Mouse (Mus musculus): ENCODE results near the gene Ppp1r36. TPM values are rescaled to one million over a fixed set of nuclear protein-coding genes. Genes with fewer than 3 reads are reported as not detected.
A peak's percentile ranks its signal among the peaks of the same experiment; 100 is the strongest.

Ppp1r36 gene
- total and polyA plus RNA-seq, 3 experiments, result not detected

DNA sequence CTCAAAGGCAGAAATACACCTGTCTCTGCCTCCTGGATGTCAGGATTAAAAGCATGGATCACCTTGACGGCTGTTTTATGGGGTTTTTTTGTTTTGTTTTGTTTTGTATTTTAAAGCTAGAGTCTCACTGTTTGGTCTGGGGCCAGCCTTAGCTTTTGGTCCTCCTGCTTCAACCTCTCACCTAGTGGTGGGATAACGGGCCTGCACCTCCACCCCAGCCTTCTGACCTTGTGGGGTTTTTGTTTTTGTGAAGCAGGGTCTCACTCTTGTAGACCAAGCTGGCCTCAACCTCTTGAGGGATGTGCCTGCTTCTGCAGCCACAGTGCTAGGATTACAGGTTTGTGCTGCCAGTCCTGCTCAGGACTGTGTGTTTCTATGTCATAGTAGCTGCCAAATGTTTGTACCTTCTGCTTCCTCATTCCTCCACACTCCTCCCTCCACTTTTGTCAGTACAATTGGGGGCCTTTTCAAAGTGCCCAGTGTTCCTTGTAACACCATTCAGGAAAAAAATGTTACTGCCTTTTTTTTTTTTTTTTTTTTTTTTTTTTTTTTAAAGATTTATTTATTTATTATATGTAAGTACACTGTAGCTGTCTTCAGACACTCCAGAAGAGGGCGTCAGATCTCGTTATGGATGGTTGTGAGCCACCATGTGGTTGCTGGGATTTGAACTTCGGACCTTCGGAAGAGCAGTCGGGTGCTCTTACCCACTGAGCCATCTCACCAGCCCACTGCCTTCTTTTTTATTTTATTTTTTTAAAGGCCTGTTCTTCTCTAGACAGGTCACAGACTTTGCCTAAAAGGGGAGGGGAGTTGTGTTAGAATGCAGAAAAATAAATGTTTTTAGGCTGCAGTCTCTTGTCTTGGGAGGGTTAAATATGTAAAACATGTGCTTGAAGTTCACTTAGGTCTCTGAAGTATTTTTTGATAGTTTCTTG is 44.2 kb upstream of the Ppp1r36 start (continued):
- TF ChIP-seq E2F4 (IDR thresholded peaks at IDR 0.05; ENCODE audit: insufficient replicate concordance, low read depth, low read length) (no peak), MEF2A (IDR thresholded peaks at IDR 0.05; ENCODE audit: borderline replicate concordance, low read depth, low read length) (no peak), ELF1 (IDR thresholded peaks at IDR 0.05; ENCODE audit: low read depth, low read length) (0 out of 2 replicates have a peak, but pooled peaks have one; percentile 4), ZNF384 (IDR thresholded peaks at IDR 0.05; ENCODE audit: low read depth, low read length) (peak; percentile 82)

DNA sequence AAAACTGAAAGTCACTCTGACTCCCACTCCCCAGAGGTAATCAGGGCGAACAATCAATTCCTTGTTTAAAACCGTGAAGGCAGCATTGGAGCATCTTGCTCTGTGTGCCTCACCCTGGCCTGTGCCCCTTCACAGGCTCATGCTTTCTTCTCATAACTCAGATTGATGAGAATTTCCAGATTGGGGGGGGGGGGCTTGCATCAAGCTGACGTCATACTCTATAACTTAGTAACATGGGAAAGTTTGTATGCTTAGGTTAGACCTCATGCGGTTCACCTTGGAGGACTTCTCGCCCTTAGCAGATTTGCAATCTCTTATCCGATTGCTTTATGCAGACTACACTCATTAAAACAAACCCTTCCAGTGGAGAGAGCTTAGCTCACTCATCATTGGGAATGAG is 43.3 kb upstream of the Ppp1r36 start:
- Histone ChIP-seq H3K36me3 (replicated peaks in 1 of 2; ENCODE audit: control insufficient read depth in 1 of 2, insufficient read depth in 1 of 2, low read length in 1 of 2) (peaks cover 0 to 13% of the 10 kb centered on the region in 2 experiments), H3K27ac (ENCODE audit: insufficient read depth, low read depth) (peak overlapping the region; percentile 85), H3K27me3 (replicated peaks) (no peaks in the 10 kb centered on the region), H3K79me2 (replicated peaks; ENCODE audit: control insufficient read depth, extremely low read depth, insufficient read depth, poor library complexity, severe bottlenecking) (peaks cover 68% of the 10 kb centered on the region), H3K9ac (ENCODE audit: insufficient read depth, low read depth) (peak overlapping the region; percentile 61), H3K4me2 (ENCODE audit: insufficient read depth, low read depth, poor library complexity, severe bottlenecking) (peak overlapping the region; percentile 90), H3K4me3 (replicated peaks in 1 of 3; ENCODE audit: low read depth in 2 of 3, low read length in 2 of 3, poor library complexity in 1 of 3) (peak overlapping the region in 1 of 3 experiments; percentile 19), H3K9me3 (replicated peaks; ENCODE audit: low read length) (peaks cover 3% of the 10 kb centered on the region), H3K4me1 (ENCODE audit: control insufficient read depth in 1 of 2, insufficient read depth in 2 of 2) (peaks cover 5 to 53% of the 10 kb centered on the region in 2 experiments; a peak in 3 of 4 replicates)
- 0 out of 2 replicates have a peak, but pooled peaks have one; percentile 55 for TF ChIP-seq MEF2A (IDR thresholded peaks at IDR 0.05; ENCODE audit: borderline replicate concordance, low read depth, low read length)
- TF ChIP-seq RCOR1 (conservative IDR thresholded peaks at IDR 0.05; ENCODE audit: low read depth, low read length), result no peak
- TF ChIP-seq IRF4 (IDR thresholded peaks at IDR 0.05; ENCODE audit: low read depth, low read length), result peak; percentile 75
- TF ChIP-seq USF1 (IDR thresholded peaks at IDR 0.05; ENCODE audit: low read depth, low read length), result no peak
- TF ChIP-seq HCFC1 (IDR thresholded peaks at IDR 0.05; ENCODE audit: low read depth, low read length), result no peak
- no peak for TF ChIP-seq E2F4 (IDR thresholded peaks at IDR 0.05; ENCODE audit: insufficient replicate concordance, low read depth, low read length)
- no peak for TF ChIP-seq MAFK (IDR thresholded peaks at IDR 0.05; ENCODE audit: insufficient replicate concordance, low read length)
- no peak for TF ChIP-seq KAT2A (IDR thresholded peaks at IDR 0.05; ENCODE audit: insufficient replicate concordance, low read length)
- TF ChIP-seq EP300 (IDR thresholded peaks at IDR 0.05; ENCODE audit: low read length), result peak; percentile 14; the same call in 1 of the 2 replicates
- TF ChIP-seq JUND (conservative IDR thresholded peaks at IDR 0.05; ENCODE audit: low read depth, low read length), result no peak; the same call in 1 of the 2 replicates
- no peak for TF ChIP-seq ZMIZ1 (IDR thresholded peaks at IDR 0.05; ENCODE audit: low read depth, low read length)
- TF ChIP-seq POLR2AphosphoS2 (IDR thresholded peaks at IDR 0.05; ENCODE audit: low read depth, low read length), result no peak
- no peak for TF ChIP-seq NRF1 (IDR thresholded peaks at IDR 0.05; ENCODE audit: low read depth, low read length)
- TF ChIP-seq JUN (IDR thresholded peaks at IDR 0.05; ENCODE audit: insufficient read depth, low read depth, low read length), result peak; percentile 53; the same call in 1 of the 2 replicates
- TF ChIP-seq TBP (conservative IDR thresholded peaks at IDR 0.05; ENCODE audit: low read depth, low read length), result no peak
- no peak for TF ChIP-seq ZC3H11A (IDR thresholded peaks at IDR 0.05; ENCODE audit: low read depth, low read length)
- no peak for TF ChIP-seq CHD1 (IDR thresholded peaks at IDR 0.05; ENCODE audit: low read depth, low read length)
- TF ChIP-seq ETS1 (conservative IDR thresholded peaks at IDR 0.05; ENCODE audit: low read depth, low read length), result peak; percentile 34; the same call in 1 of the 2 replicates
- no peak for TF ChIP-seq MXI1 (IDR thresholded peaks at IDR 0.05; ENCODE audit: low read depth, low read length)
- no peak for TF ChIP-seq GABPA (IDR thresholded peaks at IDR 0.05; ENCODE audit: insufficient replicate concordance, low read depth, low read length)
- TF ChIP-seq BHLHE40 (IDR thresholded peaks at IDR 0.05; ENCODE audit: low read depth, low read length), result no peak
- TF ChIP-seq ZNF384 (IDR thresholded peaks at IDR 0.05; ENCODE audit: low read depth, low read length), result no peak
- TF ChIP-seq MAZ (IDR thresholded peaks at IDR 0.05; ENCODE audit: low read depth, low read length), result no peak; the same call in 1 of the 2 replicates
- TF ChIP-seq SIN3A (IDR thresholded peaks at IDR 0.05; ENCODE audit: low read length), result no peak
- no peak for TF ChIP-seq MAX (IDR thresholded peaks at IDR 0.05; ENCODE audit: low read length)
- TF ChIP-seq CHD2 (IDR thresholded peaks at IDR 0.05; ENCODE audit: low read length), result no peak
- no peak for TF ChIP-seq ELF1 (IDR thresholded peaks at IDR 0.05; ENCODE audit: low read depth, low read length)
- no peak for DNase-seq (ENCODE audit: extremely low read depth)
- in situ Hi-C loops (cut with MboI; ENCODE audit: low pct_ligation_motif_present, low pct_unique_long_range_greater_than_20kb, low sequenced_read_pairs), result loop anchor here (5.0 kb wide), 2 partner anchors 33 to 93 kb away; no protein-coding TSS in a partner anchor
- dilution Hi-C loops (cut with MboI; ENCODE audit: extremely low pct_ligation_motif_present, extremely low pct_unique_long_range_greater_than_20kb, low sequenced_read_pairs), result no loop called here

All from CH12.LX (cell line).